Mouse (Mus musculus) neural tube, embryonic 13.5 days (tissue): ENCODE measurements around the gene Sh2d7. TPM values are rescaled to one million over a fixed set of nuclear protein-coding genes. Genes with fewer than 3 reads are reported as not detected.

Experiments
- ATAC-seq: fragments of 200-750 bp; cut with Nextera tagmentation; 2 replicates; pipeline ENCODE4 v1.8.0; 2017; ENCODE audit warnings: low read depth, mild to moderate bottlenecking, moderate TSS enrichment, moderate library complexity
- H3K27ac ChIP-seq: fragments of 300-500 bp; sonication (generic); replicated peaks from 2 replicates; pipeline ENCODE4 v1.5.1; 2015; ENCODE audit warnings: moderate library complexity, mild to moderate bottlenecking, inconsistent platforms
- H3K27me3 ChIP-seq: fragments of 300-500 bp; sonication (generic); 2 replicates; pipeline ENCODE4 v1.6.1; 2015; ENCODE audit warnings: mild to moderate bottlenecking, inconsistent platforms
- H3K36me3 ChIP-seq: fragments of 300-500 bp; sonication (generic); 2 replicates; pipeline ENCODE4 v1.6.1; 2015; ENCODE audit warnings: mild to moderate bottlenecking, inconsistent platforms
- H3K4me1 ChIP-seq: fragments of 300-500 bp; sonication (generic); replicated peaks from 2 replicates; pipeline ENCODE4 v1.6.1; 2015; ENCODE audit warnings: inconsistent platforms
- H3K4me2 ChIP-seq: fragments of 300-500 bp; sonication (generic); 2 replicates; pipeline ENCODE4 v1.6.1; 2015; ENCODE audit warnings: inconsistent platforms, mild to moderate bottlenecking, moderate library complexity
- H3K4me3 ChIP-seq: fragments of 300-500 bp; sonication (generic); 2 replicates; pipeline ENCODE4 v1.5.1; 2015; ENCODE audit warnings: mild to moderate bottlenecking, inconsistent platforms
- H3K9ac ChIP-seq: fragments of 300-500 bp; sonication (generic); 2 replicates; pipeline ENCODE4 v1.6.1; 2015; ENCODE audit warnings: moderate library complexity, mild to moderate bottlenecking, inconsistent platforms
- H3K9me3 ChIP-seq: fragments of 300-500 bp; sonication (generic); 2 replicates; pipeline ENCODE4 v1.6.1; 2016; ENCODE audit warnings: inconsistent platforms
- WGBS: fragments of 180-500 bp; shearing (Covaris S2); methylation state at CpG from one replicate; pipeline ENCODE4 v1.1.7; 2015; 5-methylcytosine and 5-hydroxymethylcytosine counted together
- polyA plus RNA-seq: library from polyadenylated mRNA; unstranded; fragments of >200 nt; fragmentation: Nextera tagmentation; extraction: Ambion mirVana; gene quantifications from 2 replicates; pipeline ENCODE4 v1.2.1, GENCODE M21; 2015

Sh2d7 gene
- polyA plus RNA-seq, 1 experiment from 2014 or later: not detected

DNA sequence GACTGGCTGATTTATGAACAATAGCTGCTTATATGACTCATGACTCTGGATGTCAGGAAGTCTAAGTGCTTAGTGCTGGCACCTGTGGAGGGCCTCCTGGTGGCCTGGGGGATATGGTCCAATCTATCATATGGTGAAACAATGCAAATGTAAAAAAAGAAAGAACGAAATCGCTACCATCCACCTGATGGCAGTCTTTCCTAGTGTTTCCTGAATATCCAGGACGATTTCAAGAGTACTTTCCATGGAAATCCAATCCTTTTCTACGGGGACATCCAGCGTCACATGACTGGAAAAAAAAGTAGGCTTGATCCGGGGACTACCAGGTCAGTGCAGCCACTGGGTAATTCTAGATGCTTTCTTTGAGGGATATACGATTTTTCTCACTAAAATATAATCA is 11.1 kb upstream of the Sh2d7 start:
- 80% methylated on average over 7 of the region's 7 CpGs for WGBS
- Histone ChIP-seq H3K9ac (no peak overlapping the region), H3K4me3 (no peak overlapping the region), H3K4me2 (no peak overlapping the region), H3K27ac (no peak overlapping the region), H3K36me3 (no peaks in the 10 kb centered on the region), H3K4me1 (no peaks in the 10 kb centered on the region), H3K9me3 (no peaks in the 10 kb centered on the region), H3K27me3 (no peaks in the 10 kb centered on the region)
- ATAC-seq: no peak

DNA sequence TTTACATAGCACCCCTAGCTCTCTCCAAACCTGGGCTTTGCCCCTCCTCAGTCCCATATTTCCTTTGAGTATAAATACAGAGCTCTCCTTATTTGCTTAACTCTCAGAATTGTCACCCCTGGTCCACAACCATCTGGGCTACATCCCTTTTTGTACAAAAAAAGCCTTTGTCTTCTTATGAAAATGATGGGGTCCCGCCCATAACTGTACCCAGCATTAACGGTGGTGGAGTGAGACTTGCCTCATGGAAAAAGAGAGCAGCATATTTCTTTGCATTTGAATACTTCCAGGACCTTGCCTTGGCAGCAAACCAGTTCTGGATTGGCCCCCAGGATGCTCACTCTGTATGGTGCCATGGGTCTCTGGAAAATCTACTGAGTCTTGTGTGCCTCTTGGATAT is 8.8 kb upstream of the Sh2d7 start:
- H3K4me1 ChIP-seq: peaks cover 11% of the 10 kb centered on the region

DNA sequence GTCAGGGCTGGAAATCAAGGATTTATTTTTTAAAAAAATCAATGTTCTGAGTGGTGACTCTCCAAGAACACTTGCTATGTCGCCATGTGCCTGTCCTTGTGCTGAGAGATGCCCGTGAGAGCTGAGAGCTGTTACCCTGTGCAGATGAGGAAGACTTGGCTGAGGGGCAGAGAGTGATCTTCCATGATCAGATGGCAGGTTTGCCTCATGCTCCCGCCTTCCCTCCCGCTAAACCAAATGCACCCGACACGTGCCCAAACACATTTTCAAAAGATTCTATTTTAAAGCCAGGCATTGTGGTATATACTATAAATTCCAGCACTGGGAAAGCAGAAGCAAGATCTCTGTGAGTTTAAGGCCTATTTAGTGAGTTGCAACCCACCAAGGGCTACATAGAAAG is 7.9 kb upstream of the Sh2d7 start:
- Histone ChIP-seq H3K27ac (no peak overlapping the region), H3K9ac (no peak overlapping the region), H3K9me3 (no peaks in the 10 kb centered on the region), H3K36me3 (no peaks in the 10 kb centered on the region), H3K27me3 (no peaks in the 10 kb centered on the region), H3K4me2 (no peak overlapping the region), H3K4me3 (no peak overlapping the region), H3K4me1 (peaks cover 11% of the 10 kb centered on the region)
- WGBS: 88% methylated on average over 6 of the region's 6 CpGs
- ATAC-seq: no peak

More for the DNA sequence above, 8.8 kb upstream of the Sh2d7 start:
- Histone ChIP-seq H3K9me3 (no peaks in the 10 kb centered on the region), H3K27ac (no peak overlapping the region), H3K36me3 (no peaks in the 10 kb centered on the region), H3K9ac (no peak overlapping the region), H3K4me2 (no peak overlapping the region), H3K4me3 (no peak overlapping the region), H3K27me3 (no peaks in the 10 kb centered on the region)
- 79% methylated on average over 2 of the region's 2 CpGs for WGBS
- ATAC-seq: no peak

DNA sequence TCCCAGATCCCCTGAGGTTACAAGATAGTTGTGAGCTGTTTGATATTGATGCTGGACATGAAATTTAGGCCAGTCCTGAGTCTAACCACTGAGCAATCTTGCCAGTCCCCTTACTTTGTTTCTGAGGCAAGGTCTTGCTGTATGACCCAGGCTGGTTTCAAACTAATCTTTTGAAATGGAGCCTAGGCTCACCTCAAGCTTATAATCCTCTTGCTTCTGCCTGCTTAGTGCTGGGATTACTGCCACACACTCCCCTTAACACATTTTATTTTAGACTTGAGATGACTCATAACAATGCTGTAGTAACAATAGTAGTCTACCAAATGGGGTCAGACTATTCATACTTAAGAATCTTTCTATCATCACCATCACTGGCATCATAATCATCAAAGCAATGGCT is 7.4 kb upstream of the Sh2d7 start:
- Histone ChIP-seq H3K36me3 (no peaks in the 10 kb centered on the region), H3K4me1 (peaks cover 14% of the 10 kb centered on the region), H3K4me2 (no peak overlapping the region), H3K9ac (no peak overlapping the region), H3K4me3 (no peak overlapping the region), H3K27me3 (no peaks in the 10 kb centered on the region), H3K9me3 (no peaks in the 10 kb centered on the region), H3K27ac (no peak overlapping the region)
- no peak for ATAC-seq

DNA sequence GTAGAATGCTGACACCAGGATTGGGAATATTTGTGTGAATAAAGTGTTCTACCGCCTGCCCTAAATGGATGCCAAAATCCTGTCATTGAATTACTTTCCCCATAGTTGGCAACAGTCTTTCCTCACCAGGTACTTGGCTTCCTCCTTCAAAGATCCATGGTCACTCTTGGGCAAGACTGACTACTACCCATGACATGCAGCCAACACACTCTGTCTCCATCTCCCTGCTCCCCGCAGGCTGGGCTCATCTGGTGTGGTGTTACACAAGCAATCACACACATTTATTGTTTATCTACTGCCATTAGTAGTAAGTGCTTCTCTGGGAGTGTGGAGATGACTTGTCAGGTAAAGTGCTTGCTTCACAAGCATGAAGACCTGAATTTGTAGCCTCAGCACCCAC is 5.9 kb upstream of the Sh2d7 start:
- Histone ChIP-seq H3K9me3 (no peaks in the 10 kb centered on the region), H3K27me3 (no peaks in the 10 kb centered on the region), H3K9ac (no peak overlapping the region), H3K4me3 (no peak overlapping the region), H3K27ac (no peak overlapping the region), H3K4me2 (no peak overlapping the region), H3K4me1 (peaks cover 25% of the 10 kb centered on the region), H3K36me3 (no peaks in the 10 kb centered on the region)
- no peak for ATAC-seq
- 84% methylated on average over 2 of the region's 2 CpGs for WGBS

DNA sequence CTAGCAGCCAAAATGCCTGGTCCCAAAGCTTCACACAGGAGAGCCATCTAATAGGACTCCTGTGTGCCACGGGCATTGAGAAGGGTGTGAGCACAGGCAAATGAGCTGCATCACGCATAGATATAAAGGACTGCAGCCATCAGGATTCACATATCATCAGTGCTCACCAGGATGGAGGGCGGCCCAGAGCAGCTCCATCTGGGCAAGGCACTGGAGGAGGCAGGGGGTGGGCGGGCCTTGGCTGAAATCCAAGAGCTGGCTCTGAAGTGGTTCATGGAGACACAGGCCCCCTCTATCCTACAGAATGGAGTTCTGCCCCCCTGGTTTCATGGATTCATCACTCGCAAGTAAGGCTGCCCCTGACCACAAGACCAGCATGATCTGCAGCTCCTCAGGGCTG is 4.8 kb upstream of the Sh2d7 start:
- Histone ChIP-seq H3K27me3 (no peaks in the 10 kb centered on the region), H3K27ac (peak overlapping the region; percentile 75), H3K36me3 (no peaks in the 10 kb centered on the region), H3K4me1 (peaks cover 25% of the 10 kb centered on the region), H3K4me2 (no peak overlapping the region), H3K9me3 (no peaks in the 10 kb centered on the region), H3K9ac (no peak overlapping the region), H3K4me3 (no peak overlapping the region)
- peak; percentile 85 for ATAC-seq
- WGBS: 40% methylated on average over 5 of the region's 5 CpGs

DNA sequence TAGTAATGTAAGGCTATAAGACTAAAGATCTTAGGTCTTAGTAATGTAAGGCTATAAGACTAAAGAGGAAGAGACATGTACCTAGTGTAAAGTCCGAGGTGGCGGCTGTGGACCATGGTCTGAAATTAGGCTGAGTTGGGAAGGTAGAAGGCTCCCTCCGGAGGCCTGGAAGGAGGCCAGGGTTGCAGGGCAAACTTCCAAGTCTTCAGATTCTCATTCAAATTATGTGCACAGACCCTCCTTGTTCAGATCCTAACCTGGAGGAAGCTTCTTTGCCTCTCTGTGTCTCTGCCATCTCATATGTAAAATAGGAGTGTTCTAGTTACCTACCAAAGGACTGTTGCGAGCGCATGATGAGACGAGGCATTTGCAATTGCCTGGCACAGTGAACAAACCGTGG is 2.5 kb upstream of the Sh2d7 start:
- Histone ChIP-seq H3K27me3 (no peaks in the 10 kb centered on the region), H3K27ac (no peak overlapping the region; the same call in 1 of the 2 replicates), H3K9ac (no peak overlapping the region), H3K9me3 (no peaks in the 10 kb centered on the region), H3K4me1 (peaks cover 25% of the 10 kb centered on the region), H3K4me3 (no peak overlapping the region), H3K4me2 (no peak overlapping the region), H3K36me3 (no peaks in the 10 kb centered on the region)
- ATAC-seq: no peak
- WGBS: 59% methylated on average over 7 of the region's 7 CpGs

DNA sequence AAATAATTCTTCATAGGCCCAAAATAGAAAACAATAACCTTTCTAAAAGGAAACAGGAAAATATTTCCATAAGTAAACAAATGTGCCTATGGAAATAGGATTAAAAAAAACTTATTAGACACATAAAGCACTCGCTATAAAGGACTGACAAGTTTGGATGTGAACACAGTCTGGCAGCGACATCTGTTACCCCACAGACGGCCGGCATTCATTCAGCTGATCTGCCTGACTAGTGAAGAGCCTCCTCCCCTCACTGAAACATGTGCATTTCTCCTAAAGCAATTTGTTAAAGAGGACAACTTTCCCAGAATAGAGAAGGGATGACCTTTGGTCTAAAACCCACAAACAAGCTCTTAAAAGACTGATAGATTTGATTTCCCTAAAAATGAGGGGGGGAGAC is 1.8 kb upstream of the Sh2d7 start:
- H3K27me3 ChIP-seq: no peaks in the 10 kb centered on the region
- no peak overlapping the region for H3K4me3 ChIP-seq
- WGBS: 28% methylated on average over 4 of the region's 4 CpGs
- peaks cover 25% of the 10 kb centered on the region for H3K4me1 ChIP-seq
- H3K27ac ChIP-seq: peak overlapping the region; percentile 28
- H3K36me3 ChIP-seq: no peaks in the 10 kb centered on the region
- ATAC-seq: no peak
- no peak overlapping the region for H3K9ac ChIP-seq
- no peak overlapping the region for H3K4me2 ChIP-seq
- no peaks in the 10 kb centered on the region for H3K9me3 ChIP-seq

DNA sequence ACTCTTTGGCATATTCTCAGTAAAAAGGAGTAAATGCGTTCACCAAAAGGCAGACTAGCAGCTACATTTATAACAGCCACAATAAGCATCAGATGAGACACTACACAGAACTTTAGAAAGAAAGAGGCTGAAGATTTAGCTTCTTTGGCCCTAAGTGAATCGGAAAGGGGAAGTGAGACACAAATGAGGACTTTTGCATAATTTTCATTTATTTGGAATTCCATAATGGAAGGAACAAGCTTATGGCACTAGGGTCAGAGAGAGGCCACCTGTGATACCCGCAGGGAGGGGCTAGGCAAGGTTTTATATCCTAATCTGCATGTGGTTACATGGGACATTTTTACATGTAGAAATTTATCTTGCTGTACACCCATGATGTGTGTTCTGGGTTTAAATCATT is 1.3 kb upstream of the Sh2d7 start:
- ATAC-seq: no peak
- H3K4me2 ChIP-seq: no peak overlapping the region
- H3K9me3 ChIP-seq: no peaks in the 10 kb centered on the region
- peaks cover 25% of the 10 kb centered on the region for H3K4me1 ChIP-seq
- no peaks in the 10 kb centered on the region for H3K27me3 ChIP-seq
- H3K36me3 ChIP-seq: no peaks in the 10 kb centered on the region
- peak overlapping the region; percentile 28 for H3K27ac ChIP-seq
- WGBS: 76% methylated on average over 3 of the region's 3 CpGs
- H3K4me3 ChIP-seq: no peak overlapping the region
- no peak overlapping the region for H3K9ac ChIP-seq

DNA sequence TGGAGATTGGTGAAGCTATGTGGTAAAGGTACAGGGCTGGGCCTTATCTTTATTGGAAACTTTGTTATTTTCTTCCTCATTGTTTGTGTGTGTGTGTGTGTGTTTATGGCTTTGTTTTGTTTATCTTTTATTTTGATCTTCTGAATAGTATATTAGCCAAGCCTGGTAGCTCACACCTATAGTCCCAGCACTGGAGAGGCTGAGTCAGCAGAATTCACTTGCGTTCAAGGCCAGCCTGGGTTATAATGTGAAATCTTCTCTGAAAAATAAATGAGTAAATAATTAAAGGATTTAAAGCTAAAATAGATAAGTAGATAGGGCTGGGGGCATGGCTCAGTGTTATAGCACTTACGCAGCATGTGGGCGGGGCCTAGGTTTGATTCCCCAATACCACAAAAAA is 540 bp upstream of the Sh2d7 start:
- Histone ChIP-seq H3K9me3 (no peaks in the 10 kb centered on the region), H3K36me3 (no peaks in the 10 kb centered on the region), H3K27me3 (no peaks in the 10 kb centered on the region), H3K9ac (no peak overlapping the region), H3K4me1 (peaks cover 25% of the 10 kb centered on the region), H3K4me3 (no peak overlapping the region), H3K4me2 (no peak overlapping the region), H3K27ac (no peak overlapping the region)
- ATAC-seq: no peak
- 93% methylated on average over 3 of the region's 3 CpGs for WGBS

DNA sequence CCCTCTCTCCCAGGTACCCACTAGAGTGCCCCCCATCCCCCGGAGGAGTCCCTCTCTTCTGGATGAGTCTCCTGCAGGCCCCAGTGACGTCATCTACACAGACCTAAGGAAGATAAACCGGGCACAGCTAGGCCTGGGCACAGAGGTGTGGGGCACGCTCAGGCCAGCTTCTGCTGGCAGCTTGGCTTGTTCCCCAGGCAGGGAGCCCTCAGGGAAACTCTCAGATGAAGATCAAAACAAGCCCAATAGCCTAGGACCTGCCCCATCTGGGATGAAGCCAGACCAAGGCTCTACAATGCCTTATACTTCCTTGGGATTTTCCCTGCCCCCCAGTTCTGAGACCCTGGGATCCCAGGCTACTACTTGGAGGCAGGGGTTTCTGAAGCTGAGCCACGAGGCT is 2.0 kb downstream of the Sh2d7 start:
- no peak overlapping the region for H3K9ac ChIP-seq
- peaks cover 14% of the 10 kb centered on the region; the same call in 1 of the 2 replicates for H3K4me1 ChIP-seq
- H3K36me3 ChIP-seq: peaks cover 14% of the 10 kb centered on the region
- H3K27ac ChIP-seq: no peak overlapping the region
- no peak overlapping the region for H3K4me3 ChIP-seq
- no peaks in the 10 kb centered on the region for H3K27me3 ChIP-seq
- H3K9me3 ChIP-seq: no peaks in the 10 kb centered on the region
- WGBS: 79% methylated on average over 5 of the region's 5 CpGs
- H3K4me2 ChIP-seq: no peak overlapping the region
- no peak for ATAC-seq

DNA sequence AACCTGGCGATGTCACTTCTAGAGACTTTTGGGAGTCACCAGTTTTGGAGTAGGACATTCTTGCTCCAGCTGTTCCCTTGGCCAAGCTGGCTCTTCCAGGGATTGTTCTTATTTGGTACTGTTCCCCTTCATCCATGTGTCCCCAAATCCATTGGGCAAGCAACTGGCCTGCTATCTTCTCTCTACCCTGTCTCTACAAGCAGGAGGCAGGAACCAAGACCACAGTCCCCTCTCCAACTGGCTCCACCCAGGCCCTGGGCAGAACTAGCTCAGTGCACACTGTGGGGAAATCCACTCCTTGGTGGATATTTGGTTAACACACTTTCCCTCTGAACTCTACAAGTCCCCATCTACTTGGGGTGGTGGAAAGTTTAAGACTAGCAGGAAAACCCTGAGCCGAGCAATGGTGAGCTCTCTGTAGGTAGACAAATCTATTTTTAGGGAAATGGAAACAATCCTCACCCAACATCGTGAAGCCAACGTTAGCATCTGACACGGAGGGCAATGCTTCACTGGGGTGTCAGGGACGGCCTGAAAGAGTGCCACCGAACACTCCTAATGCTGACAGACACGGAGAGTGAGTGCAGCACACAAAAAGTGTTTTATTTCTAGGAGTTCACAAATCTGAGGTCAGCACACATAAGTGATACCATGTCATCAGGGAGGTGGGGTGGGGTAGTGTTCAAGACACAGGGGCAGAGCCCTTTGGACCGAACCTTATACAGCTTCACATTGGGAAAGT is 5.6 kb downstream of the Sh2d7 start:
- Histone ChIP-seq H3K9ac (no peak overlapping the region), H3K4me2 (no peak overlapping the region), H3K36me3 (peaks cover 19% of the 10 kb centered on the region), H3K4me3 (no peak overlapping the region), H3K4me1 (no peaks in the 10 kb centered on the region), H3K27ac (no peak overlapping the region), H3K27me3 (no peaks in the 10 kb centered on the region), H3K9me3 (no peaks in the 10 kb centered on the region)
- WGBS: 85% methylated on average over 9 of the region's 9 CpGs
- ATAC-seq: no peak

DNA sequence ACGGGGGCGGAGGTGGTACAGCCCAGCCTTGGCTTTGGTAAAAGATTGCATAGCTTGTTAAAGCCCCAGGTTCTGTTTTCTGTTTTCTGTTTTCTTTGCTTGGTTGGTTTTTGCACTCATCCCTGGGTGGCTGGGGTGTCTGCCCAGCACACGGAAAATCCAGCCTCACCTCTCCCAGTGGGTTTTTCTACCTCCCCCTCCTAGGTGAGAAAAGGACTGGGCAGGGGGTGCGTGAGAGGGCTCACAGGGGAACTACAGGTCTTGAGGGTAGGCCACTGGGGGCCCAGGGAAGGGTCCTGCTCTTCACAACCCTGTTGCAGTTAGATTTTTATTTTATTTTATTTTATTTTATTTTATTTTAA is 6.2 kb downstream of the Sh2d7 start:
- Histone ChIP-seq H3K9ac (no peak overlapping the region), H3K9me3 (no peaks in the 10 kb centered on the region), H3K4me3 (no peak overlapping the region), H3K4me1 (no peaks in the 10 kb centered on the region), H3K4me2 (no peak overlapping the region), H3K36me3 (peaks cover 19% of the 10 kb centered on the region), H3K27ac (no peak overlapping the region), H3K27me3 (no peaks in the 10 kb centered on the region)
- no peak for ATAC-seq
- 95% methylated on average over 4 of the region's 4 CpGs for WGBS
